Mouse (Mus musculus) ZHBTc4 (cell line): Measurements from ENCODE around the gene Rasgef1a.

Source experiments
- DNase-seq: peaks from one replicate; pipeline ENCODE4 v3.0.0-alpha.2; 2011; ENCODE audit warnings: low read depth, low spot score

The Rasgef1a gene

DNA sequence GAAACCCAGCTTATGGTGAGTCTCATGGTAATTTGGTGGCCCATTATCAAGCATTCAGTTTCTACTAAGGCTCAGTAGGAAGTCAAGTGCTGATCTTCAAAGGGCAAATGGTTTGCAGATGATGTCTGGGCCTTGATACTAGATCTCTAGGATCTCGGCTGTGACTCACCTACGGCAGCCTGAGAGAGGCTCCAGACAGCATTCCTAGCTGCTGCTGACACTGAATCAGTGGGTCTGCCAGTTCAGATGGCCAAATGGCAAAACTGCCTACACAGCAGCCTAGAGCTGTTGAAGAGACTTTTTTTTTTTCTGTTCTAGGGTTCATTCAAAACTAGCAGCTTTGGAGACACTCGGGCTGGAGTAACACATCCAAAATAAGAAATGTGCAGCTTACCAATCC is 15.8 kb downstream of the Rasgef1a start:
- DNase-seq, result peak; percentile 37

DNA sequence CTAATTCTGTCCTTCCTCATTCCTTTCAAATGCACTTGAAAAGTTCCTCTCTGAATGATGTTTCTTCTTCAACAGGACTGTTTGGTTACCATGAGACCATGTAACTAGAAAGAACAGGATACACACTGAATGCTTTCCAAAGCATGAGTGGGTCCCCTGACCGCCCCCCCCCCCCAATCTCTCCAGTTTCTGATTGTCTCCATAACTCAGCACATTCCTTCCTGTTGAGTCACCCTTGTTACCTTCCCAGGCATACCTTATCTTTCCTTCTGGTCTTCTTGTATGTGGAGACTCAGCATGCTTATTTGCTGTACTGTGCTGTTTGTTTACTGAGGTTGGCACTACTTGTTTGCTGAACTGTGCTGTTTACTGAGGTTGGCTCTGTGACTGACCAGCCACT is 20.2 kb downstream of the Rasgef1a start:
- DNase-seq, result no peak

DNA sequence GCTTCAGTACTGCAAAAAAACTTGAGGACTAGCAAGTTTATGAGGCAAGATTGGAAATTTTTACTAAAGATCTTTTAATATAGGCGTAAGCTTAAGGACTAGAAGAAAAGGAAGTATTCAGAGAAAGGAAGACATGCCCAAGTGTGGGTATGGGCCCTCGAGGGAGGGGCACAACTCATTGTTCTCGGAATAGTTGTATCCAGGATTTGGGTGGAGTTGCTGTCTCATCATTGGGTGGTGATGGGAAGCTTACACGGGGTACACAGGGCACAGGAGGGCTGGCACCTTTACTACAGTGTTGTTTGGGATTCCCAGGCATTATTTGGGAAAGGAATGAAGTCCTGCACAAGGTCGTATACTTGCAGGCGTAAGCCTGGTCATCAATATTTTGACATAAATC is 24.4 kb downstream of the Rasgef1a start:
- DNase-seq, result no peak

DNA sequence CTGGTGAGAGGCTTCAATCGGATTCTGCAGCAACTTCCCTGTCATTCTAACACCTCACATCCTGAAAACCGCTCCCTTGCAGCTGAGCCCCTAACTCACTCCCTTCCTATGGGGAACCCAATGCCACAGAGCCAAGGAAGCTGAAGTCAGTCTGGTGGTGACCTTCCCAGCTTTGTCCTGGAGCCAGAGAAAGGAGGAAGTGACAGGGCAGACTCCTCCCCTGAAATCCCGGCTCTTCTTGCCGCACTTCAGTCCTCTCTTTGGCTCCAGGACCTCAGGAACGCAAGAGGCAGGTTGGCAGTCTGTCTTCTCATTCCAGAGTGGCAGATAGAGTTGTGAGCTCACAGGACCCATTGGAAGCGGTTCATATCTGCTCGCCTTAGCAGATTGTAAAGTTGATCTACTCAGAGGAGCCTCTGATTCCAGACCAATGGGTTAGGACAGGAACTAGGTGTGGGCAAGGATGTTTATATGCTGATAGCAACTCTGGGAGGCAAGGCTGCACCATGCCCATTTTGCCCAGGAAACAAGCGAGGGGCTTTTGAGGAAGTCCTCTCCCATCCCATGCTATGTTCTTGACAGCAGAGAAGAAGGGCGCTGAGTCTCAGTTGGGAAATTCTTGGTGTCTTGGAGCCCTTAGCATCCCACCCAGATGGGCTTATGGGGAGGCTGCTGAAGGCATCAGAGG is 25.0 kb downstream of the Rasgef1a start:
- DNase-seq, result peak; percentile 33

- no peak for DNase-seq
These were observed 25.6 kb downstream of the Rasgef1a start for GRCm38 (mm10) chr6:118036866-118037265.

- DNase-seq, result no peak
These were observed 33.9 kb downstream of the Rasgef1a start for GRCm38 (mm10) chr6:118045180-118045579.

GRCm38 (mm10) chr6:118045892-118046291 is 34.7 kb downstream of the Rasgef1a start:
- DNase-seq, result no peak

- no peak for DNase-seq
These were observed 35.3 kb downstream of the Rasgef1a start for GRCm38 (mm10) chr6:118046511-118046910.

DNA sequence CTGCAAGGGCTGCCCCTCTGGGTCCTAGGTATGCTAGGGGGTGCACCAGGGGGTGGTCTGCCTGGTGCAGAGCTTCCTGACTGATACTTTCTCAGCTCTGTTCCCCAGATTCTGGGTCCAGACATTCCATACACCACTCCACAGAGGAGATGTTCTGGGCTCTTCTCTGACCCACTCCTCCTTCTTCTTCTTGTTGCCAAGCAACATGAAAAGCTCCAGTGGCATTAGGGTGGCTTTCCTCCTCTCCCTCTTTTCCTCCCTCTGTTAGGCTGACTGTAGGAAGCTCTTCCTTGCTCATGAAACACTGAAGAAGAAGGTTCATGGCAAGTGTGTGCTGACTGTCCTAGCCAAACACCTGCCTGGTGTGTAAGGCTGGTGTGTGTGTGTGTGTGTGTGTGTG is 35.7 kb downstream of the Rasgef1a start:
- no peak for DNase-seq

GRCm38 (mm10) chr6:118047811-118048505 is 36.7 kb downstream of the Rasgef1a start:
- peak; percentile 90 for DNase-seq

GRCm38 (mm10) chr6:118049776-118050175 is 38.5 kb downstream of the Rasgef1a start:
- DNase-seq, result peak; percentile 81

GRCm38 (mm10) chr6:118051474-118051873 is 40.2 kb downstream of the Rasgef1a start:
- no peak for DNase-seq

DNA sequence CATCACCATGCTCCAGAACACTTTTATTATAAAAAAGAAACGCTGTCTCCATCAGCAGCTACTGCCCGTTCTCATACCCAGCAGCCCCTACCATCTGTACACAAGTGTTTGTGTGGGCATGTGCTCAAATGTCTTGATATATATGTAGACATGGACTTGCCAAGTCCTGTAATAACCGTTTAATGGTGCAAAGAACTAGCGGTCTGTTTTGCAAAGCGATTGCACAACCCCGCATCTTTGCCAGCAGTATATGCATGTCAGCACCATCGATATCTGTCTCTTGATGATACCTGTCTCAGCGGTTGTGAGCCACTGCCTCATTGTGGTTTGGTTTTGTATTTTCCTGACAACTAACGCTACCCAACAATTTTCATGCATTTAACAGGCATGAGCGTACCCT is 44.0 kb downstream of the Rasgef1a start:
- DNase-seq, result no peak

DNA sequence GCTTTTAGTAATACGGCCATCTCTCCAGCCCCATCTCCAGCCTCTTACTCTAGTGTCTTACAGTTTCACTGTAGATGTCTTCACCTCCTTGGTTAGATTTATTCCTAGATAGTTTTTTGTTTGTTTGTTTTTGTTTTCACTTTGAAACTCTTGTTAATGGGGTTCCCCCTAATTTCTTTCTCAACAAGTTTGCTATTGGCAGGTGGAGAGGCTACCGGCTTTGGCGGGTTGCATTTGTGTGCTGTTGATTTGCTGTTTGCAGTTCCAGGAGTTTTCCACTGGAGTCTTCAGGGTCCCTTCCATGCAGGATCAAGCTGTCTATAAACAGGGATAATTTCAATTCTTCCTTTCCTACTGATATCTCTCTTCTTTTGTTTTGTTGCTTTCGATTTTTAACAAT is 50.0 kb downstream of the Rasgef1a start:
- no peak for DNase-seq

DNA sequence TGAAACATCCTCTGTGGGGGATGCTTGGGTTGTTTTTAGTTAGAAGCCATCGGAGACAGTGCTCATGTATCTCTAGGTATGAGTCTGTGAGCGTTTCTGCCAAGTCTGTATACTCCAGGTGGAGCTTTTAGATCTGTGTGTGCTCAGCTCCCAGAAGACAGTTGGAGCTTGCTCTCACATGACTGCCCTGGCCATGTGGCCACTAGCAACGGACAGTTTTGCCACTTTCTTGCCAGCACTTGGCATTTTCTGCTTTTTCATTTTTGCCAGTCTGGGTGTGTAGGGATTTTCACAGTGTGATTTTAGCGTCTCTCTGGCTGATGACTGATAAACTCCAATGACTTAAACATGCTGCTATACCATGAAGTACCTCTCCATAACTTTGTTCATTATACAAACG is 52.0 kb downstream of the Rasgef1a start:
- DNase-seq, result no peak

- peak; percentile 70 for DNase-seq
These were observed 53.8 kb downstream of the Rasgef1a start for GRCm38 (mm10) chr6:118064968-118065530.

- no peak for DNase-seq
These were observed 54.6 kb downstream of the Rasgef1a start for GRCm38 (mm10) chr6:118065837-118066198.

DNA sequence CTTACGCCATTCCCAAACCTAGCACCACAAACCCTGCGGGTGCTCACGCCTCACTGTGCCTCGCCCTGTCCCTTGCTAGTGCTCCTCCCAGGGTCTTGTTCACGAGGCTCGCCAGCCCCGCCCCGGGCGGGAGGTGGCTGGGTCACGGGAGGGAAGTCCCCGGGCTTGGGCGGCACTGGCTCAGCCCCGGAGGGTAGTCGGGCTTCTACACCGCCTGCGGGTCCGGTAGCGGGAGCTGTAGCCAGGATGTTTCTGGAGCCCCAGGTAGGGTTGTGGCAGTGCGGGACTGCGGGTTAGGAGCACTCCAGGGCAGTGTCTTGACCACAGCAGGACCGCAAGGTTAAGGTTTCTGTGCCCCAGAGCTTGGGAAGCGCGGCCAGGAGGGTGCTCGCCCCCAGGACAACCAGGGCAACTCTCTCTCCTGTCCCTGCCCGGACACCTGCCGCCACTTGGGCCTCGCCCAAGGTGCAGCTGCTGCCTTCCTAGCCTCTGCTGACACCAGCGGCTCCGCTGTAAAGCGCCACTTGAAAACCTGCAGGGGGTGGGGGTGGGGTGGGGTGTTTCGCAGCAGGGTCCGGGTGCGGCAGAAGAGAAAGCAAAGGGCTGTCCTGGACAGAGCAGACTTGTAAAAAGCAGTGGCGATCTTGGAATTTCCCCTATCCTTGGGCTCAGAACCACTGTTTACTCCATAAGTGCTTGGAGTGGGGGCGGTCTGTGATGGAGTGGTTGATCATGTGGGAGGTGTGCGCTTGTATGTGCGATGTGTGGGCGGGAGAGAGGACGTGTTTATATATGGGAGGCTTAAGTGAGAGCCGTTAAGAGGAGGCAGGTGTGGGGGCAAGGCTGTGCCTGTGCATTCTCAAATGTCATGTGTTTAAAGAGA is 55.2 kb downstream of the Rasgef1a start:
- peak; percentile 96 for DNase-seq

GRCm38 (mm10) chr6:118067720-118068119 is 56.5 kb downstream of the Rasgef1a start:
- DNase-seq, result peak; percentile 47

DNA sequence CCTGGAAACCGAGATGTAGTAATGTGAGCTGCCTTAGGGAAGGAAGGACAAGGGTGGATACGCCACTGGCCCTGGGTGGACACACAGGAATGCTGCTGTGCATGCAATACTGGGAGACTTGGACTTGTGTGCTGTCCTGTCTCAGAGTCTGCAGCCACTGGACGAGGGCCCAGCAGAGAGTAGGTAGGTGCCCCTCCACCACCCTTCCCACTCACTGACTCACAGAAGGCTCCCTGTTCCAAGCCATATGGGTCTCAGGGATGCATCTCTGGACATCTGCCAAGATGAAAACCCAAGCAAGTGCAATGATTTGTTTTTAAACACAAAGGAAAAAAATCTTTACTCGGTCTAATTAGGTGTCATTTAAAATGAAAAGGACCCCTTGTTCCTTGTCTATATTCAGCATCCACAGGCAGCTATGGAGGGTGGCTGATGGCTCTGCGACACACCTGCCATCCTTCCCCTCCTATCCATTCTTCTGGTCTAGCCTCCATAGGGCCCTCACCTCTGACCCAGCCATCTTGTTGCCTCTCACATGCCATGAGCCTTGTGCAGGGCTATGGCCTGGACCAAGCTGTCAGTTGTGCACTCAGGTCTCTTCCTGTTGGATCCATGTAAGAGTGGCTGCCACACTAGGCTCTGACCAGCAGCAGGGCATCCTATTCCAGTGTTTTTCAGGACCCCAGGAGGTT is 59.2 kb downstream of the Rasgef1a start:
- no peak for DNase-seq

DNA sequence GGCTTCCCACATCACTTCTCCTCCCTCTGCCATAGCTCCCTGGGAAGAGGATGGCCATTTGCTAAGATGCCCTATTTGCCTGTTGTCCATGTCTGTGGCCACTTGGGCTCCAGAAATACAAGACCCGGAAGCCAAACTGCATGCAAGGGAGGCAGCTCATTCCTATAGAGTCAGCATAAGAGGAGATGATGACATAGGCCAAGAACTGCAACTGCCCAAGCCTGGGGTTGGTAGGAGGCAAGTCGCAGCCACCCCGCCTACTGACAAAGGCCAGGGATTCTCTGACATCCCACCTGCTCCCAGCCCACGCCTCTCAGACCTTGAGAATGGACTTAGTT is 59.7 kb downstream of the Rasgef1a start:
- DNase-seq, result no peak

- no peak for DNase-seq
These were observed 60.2 kb downstream of the Rasgef1a start for GRCm38 (mm10) chr6:118071416-118071815.
